Mouse (Mus musculus): Measurements from ENCODE around the gene Cyp2d26.

DNA sequence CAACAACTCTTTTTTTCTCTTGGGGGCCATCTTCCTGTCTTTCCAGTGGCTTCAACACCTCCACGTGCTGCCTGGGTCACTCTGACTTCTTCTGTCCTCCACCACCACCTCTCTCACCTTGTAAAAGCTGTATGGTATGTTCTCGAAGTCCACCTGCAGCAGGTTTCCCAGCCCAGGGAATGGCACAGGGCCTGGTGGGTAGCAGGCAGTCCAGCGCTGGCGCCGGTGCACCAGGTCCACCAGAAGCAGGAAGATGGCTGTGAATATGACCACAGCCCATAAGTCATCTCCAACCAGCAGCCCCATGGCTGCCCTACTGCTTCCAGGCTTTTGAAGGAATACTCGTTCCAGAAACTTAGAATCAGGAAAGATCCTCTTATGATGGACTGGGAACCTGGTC, 226 bp downstream of the Cyp2d26 start:
- TF ChIP-seq POLR2A (IDR thresholded peaks at IDR 0.05; ENCODE audit: borderline replicate concordance, control insufficient read depth, low read depth, low read length), result no peak
- no peak for TF ChIP-seq CTCF (IDR thresholded peaks at IDR 0.05; ENCODE audit: control insufficient read depth, insufficient read depth, low read length)
